Mouse (Mus musculus) stomach, embryonic 16.5 days (tissue): Measurements from ENCODE around the gene Ldhc. TPM values are rescaled to one million over a fixed set of nuclear protein-coding genes. Genes with fewer than 3 reads are reported as not detected.
A peak's percentile ranks its signal among the peaks of the same experiment; 100 is the strongest.

ENCODE experiments used
- ATAC-seq: fragments of 200-750 bp; cut with Nextera tagmentation; 2 replicates; pipeline ENCODE4 v1.8.0; 2017; ENCODE audit warnings: moderate number of reproducible peaks, moderate TSS enrichment; ENCODE audit not compliant: insufficient read depth, low FRiP score
- H3K27ac ChIP-seq: fragments of 300-500 bp; sonication (generic); 2 replicates; pipeline ENCODE4 v1.5.1; 2014; ENCODE audit warnings: low read length
- H3K27me3 ChIP-seq: fragments of 300-500 bp; sonication (generic); 2 replicates; pipeline ENCODE4 v1.6.1; 2014; ENCODE audit warnings: low read length, control low read depth, mixed read lengths; ENCODE audit not compliant: control insufficient read depth, insufficient read depth
- H3K36me3 ChIP-seq: fragments of 300-500 bp; sonication (generic); 2 replicates; pipeline ENCODE4 v1.6.1; 2014; ENCODE audit warnings: low read length; ENCODE audit not compliant: control insufficient read depth, insufficient read depth
- H3K4me1 ChIP-seq: fragments of 300-500 bp; sonication (generic); 2 replicates; pipeline ENCODE4 v1.6.1; 2014; ENCODE audit warnings: low read length, control low read depth, mixed read lengths; ENCODE audit not compliant: control insufficient read depth, insufficient read depth
- H3K4me2 ChIP-seq: fragments of 300-500 bp; sonication (generic); 2 replicates; pipeline ENCODE4 v1.6.1; 2014; ENCODE audit warnings: low read depth, low read length, mixed read lengths
- H3K4me3 ChIP-seq: fragments of 300-500 bp; sonication (generic); replicated peaks from 2 replicates; pipeline ENCODE4 v1.5.1; 2014; ENCODE audit warnings: mild to moderate bottlenecking, low read length
- H3K9ac ChIP-seq: fragments of 300-500 bp; sonication (generic); 2 replicates; pipeline ENCODE4 v1.6.1; 2014; ENCODE audit warnings: low read length
- H3K9me3 ChIP-seq: fragments of 300-500 bp; sonication (generic); replicated peaks from 2 replicates; pipeline ENCODE4 v1.6.1; 2016; ENCODE audit warnings: low read length, control low read depth; ENCODE audit not compliant: control insufficient read depth
- WGBS: fragments of 180-500 bp; shearing (Covaris S2); extraction: QIAGEN DNeasy Blood & Tissue Kit; methylation state at CpG from one replicate; pipeline ENCODE4 v1.1.7; 2014; 5-methylcytosine and 5-hydroxymethylcytosine counted together
- polyA plus RNA-seq: library from polyadenylated mRNA; unstranded; fragments of >200 nt; fragmentation: Nextera tagmentation; extraction: Ambion mirVana; gene quantifications from 2 replicates; pipeline ENCODE4 v1.2.1, GENCODE M21; 2015

Ldhc gene
- polyA plus RNA-seq, 1 experiment from 2014 or later: not detected

DNA sequence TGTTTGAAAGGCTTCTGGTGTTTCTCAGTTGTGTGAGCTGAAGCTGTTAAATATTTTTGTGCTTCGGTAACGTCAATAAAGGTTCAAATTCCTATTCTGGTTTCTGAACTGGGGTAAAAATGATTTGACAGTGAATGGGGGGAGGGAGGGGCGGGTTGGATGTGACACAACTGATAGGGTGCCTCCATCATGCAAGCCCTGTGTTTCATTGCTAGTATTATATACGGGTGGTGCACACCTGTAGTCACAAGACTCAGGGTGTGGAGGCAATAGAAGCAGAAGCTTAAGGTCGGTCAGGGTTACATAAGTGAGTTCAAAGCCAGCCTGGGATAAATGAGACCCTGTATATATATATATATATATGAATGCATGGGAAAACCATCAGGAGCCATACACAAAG lies 21.1 kb upstream of the Ldhc start:
- no peak for ATAC-seq
- no peaks in the 10 kb centered on the region for H3K9me3 ChIP-seq
- no peaks in the 10 kb centered on the region for H3K36me3 ChIP-seq
- no peak overlapping the region for H3K4me3 ChIP-seq
- WGBS: 59% methylated on average over 5 of the region's 5 CpGs
- peak overlapping the region; percentile 84 for H3K27ac ChIP-seq
- H3K4me1 ChIP-seq: peaks cover 44% of the 10 kb centered on the region
- no peak overlapping the region for H3K4me2 ChIP-seq
- peak overlapping the region; percentile 37; the same call in 1 of the 2 replicates for H3K9ac ChIP-seq
- no peaks in the 10 kb centered on the region for H3K27me3 ChIP-seq

DNA sequence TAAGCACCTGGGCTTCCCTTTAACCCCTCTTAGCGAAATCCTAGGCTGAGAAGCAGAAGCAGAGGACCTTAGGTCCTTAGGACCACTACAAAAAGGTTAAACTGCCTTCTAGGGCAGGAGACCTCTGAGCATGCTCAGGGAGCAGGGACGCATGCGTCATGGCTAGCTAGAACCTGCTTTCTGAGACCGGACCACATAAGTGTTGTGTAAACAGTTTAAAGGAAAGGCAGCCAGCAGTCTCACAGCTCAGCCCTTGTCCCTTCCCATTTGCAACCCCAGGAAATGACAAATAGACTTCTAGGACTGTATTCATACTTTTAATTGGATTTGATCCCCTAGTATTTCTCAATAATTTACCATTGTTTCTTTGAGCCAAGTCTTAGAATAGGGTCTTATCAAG lies 20.7 kb upstream of the Ldhc start:
- Histone ChIP-seq H3K36me3 (no peaks in the 10 kb centered on the region), H3K4me2 (no peak overlapping the region), H3K27me3 (no peaks in the 10 kb centered on the region), H3K4me3 (no peak overlapping the region), H3K4me1 (peaks cover 48% of the 10 kb centered on the region), H3K9me3 (no peaks in the 10 kb centered on the region), H3K9ac (no peak overlapping the region), H3K27ac (peak overlapping the region; percentile 84)
- WGBS: 33% methylated on average over 4 of the region's 4 CpGs
- ATAC-seq: no peak

DNA sequence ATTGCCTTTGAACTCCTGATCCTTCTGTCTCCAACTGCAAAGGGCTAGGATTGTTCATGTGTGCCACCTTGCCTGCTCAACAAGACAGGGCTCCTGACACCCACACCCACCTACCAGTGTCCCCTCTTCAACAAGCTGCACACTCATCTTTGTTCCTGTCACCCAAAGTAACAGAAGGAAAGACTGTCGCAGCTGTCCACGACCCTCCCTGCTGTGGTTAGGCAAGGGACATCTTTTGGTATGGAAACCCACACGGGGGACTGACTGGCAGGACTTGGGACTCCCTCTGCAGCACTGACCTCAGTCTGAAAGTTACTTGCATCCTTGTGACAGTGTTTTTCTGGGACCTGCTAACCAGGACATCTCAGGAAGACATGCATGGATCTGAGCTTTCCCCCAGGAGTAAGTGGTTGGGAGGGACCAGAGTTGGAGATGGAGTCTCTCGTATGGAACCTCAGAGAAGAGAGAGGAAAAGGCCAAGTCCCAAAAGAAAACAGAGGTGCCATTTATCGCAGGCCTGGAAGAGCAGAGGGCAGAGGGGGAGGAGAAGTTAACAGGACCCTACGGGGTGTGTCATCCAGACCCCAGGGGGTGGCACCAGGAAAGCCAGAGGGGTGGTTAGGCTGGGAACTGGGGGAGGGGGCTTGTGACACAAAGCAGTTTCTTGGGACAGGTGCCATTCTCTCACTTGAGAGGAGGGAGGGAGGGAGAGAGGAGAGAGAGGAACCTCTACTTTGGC lies 20.0 kb upstream of the Ldhc start, which contains the start of gene Ldha:
Ldha (plus strand) TSS at position 689 of the 739 bp plus-strand sequence.
- Histone ChIP-seq H3K36me3 (no peaks in the 10 kb centered on the region), H3K4me1 (peaks cover 48% of the 10 kb centered on the region), H3K27me3 (no peaks in the 10 kb centered on the region), H3K9ac (no peak within 1 kb of the TSS), H3K4me3 (no peak within 1 kb of the TSS), H3K9me3 (no peaks in the 10 kb centered on the region), H3K27ac (peak within 1 kb of the TSS; percentile 84), H3K4me2 (no peak within 1 kb of the TSS)
- no peak for ATAC-seq
- WGBS: 34% methylated on average over 6 of the region's 6 CpGs

DNA sequence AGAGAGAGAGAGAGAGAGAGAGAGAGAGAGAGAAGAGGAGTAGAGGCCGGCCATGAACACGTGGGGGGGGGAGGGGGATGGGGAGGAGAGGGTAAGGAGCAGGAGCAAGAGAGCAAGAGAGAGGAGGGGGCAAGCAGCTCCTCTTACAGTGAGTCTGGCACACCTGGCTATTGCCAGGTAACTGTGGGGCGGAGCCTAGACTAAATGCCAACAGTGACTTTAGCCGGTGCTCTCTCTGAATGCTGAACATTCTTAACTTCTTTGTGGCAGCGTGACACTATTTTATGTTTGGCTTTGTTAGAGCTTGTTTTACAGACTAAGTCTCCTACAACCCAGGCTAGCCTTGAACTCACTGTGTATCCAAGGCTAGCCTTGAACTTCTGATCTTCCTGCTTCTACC lies 18.7 kb upstream of the Ldhc start:
- Histone ChIP-seq H3K27ac (no peak overlapping the region), H3K4me3 (no peak overlapping the region), H3K9ac (no peak overlapping the region), H3K36me3 (no peaks in the 10 kb centered on the region), H3K9me3 (no peaks in the 10 kb centered on the region), H3K27me3 (no peaks in the 10 kb centered on the region), H3K4me2 (no peak overlapping the region), H3K4me1 (peaks cover 52% of the 10 kb centered on the region)
- WGBS: 24% methylated on average over 5 of the region's 5 CpGs
- ATAC-seq: no peak

DNA sequence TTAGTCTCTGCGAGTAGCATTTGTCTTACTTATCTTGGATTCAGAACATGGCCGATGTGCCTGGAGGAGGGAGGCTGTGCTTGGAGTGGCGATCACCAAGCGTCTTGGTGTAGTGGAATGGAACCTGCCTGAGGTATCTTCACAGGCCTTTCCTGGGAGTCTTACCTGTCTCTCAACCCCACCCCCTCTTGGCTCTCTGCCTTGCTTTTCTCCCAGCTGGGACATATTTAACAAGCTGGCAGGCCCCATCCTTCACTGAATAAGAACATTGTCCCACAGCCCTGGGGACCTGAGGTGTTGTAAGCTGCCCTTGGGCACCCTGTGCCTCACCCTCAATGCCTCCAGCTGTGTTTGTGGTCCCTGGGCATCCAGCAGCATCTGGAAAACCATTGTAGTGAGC lies 17.4 kb upstream of the Ldhc start:
- H3K27me3 ChIP-seq: no peaks in the 10 kb centered on the region
- no peak overlapping the region for H3K27ac ChIP-seq
- H3K4me3 ChIP-seq: no peak overlapping the region
- H3K9ac ChIP-seq: no peak overlapping the region
- no peak overlapping the region for H3K4me2 ChIP-seq
- H3K9me3 ChIP-seq: no peaks in the 10 kb centered on the region
- ATAC-seq: no peak
- 83% methylated on average over 4 of the region's 4 CpGs for WGBS
- peaks cover 43% of the 10 kb centered on the region for H3K4me1 ChIP-seq
- H3K36me3 ChIP-seq: peaks cover 9% of the 10 kb centered on the region; the same call in 1 of the 2 replicates

DNA sequence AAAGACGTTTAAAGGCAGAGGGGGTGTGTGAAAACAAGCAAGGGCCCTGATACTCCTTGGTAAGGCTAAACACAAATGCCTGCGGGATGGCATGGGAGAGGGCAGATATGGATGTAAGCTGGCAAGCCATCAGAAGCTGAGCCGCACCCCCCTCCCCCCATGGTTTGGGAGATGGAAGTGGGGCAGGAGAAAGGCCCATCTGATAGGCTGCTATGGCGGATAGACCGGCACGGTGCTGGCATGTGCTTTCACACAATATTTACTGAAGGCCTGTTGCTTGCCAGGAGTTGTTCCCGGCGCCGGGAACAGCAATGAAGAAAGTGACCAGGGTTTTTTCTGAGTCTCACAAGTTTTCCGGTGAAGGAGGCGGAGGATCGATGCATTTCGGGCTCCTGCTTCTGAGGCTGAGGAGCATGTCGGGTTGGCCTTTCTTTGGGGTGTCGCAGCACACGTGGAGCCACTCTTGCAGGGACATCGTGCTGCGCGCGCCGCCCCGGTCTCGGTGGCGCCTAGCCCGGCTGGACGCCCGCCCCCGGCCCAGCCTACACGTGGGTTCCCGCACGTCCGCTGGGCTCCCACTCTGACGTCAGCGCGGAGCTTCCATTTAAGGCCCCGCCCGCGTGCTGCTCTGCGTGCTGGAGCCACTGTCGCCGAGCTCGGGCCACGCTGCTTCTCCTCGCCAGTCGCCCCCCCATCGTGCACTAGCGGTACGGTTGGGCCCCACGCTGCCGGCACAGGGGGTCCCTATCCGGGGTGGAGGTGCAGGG lies 15.6 kb upstream of the Ldhc start:
- Histone ChIP-seq H3K4me2 (peak overlapping the region; percentile 92), H3K9me3 (no peaks in the 10 kb centered on the region), H3K27ac (peak overlapping the region; percentile 97), H3K4me1 (peaks cover 25% of the 10 kb centered on the region), H3K4me3 (peak overlapping the region; percentile 91), H3K36me3 (peaks cover 19% of the 10 kb centered on the region), H3K9ac (peak overlapping the region; percentile 96), H3K27me3 (no peaks in the 10 kb centered on the region)
- peak; percentile 91 for ATAC-seq
- WGBS: under 1% methylated on average over 51 of the region's 51 CpGs

DNA sequence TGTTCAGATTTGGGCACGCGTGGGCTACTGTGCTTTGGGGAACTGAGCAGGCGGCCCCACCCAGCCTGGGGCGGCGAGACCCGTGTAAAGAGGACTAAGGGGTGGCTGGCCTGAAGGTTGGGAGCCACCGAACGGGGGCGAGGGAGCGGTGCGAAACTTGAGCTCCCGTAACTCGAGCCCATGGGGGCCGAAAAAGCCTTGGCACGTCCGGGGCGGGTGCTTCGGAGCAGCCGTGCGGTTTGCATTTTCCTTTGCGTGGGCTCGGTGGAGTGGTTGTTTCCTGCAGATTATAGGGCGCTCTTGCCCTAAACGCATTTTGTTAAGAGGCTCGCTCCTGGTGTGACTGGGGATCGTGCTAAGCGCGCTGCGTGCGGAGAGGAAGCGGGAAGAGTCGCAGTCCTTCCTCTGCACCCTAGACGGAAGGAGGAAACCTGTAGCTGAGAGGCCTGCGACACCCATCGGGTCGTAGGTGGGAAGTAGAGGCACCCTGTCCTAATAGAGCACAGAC lies 15.0 kb upstream of the Ldhc start:
- Histone ChIP-seq H3K36me3 (peaks cover 19% of the 10 kb centered on the region), H3K27ac (peak overlapping the region; percentile 97), H3K9me3 (no peaks in the 10 kb centered on the region), H3K27me3 (no peaks in the 10 kb centered on the region), H3K4me3 (peak overlapping the region; percentile 91), H3K9ac (peak overlapping the region; percentile 96), H3K4me2 (peak overlapping the region; percentile 92), H3K4me1 (peaks cover 19% of the 10 kb centered on the region)
- WGBS: under 1% methylated on average over 36 of the region's 36 CpGs
- ATAC-seq: no peak; the same call in 1 of the 2 replicates

DNA sequence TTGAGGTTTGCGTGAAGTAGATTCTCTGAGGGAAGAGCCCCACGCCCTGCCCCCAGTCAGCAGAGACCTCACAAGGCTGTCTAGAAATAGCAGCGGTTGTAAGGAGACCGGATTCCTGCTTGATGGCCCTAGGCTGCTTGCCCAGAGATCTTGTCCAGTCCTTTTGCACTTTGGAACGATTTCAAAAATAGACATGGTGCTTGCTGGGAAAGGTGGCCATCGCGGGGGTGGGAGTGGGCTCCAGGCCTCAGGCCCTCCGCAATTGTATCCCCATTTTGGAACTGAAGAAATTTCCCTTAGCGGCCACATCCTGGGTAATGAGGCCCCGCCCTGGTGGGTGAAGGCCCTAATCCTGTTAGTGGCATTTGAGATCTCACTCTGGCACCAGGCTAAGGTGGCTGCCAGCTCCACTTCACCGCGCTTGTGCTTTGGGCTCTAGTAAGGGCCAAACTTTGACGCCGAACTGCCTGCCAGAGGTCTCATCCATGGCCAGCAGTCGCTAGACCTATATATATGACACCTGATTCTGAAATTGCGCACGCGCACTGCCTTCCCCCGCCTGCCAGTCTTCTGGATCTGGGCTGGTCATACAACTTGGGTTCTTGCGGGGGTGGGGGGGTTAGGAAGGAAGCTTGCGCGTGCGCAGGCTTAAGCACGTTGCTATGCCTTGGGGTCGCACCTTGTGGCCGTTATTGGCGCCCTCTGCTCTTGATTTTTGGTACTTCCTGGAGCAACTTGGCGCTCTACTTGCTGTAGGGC lies 14.3 kb upstream of the Ldhc start:
- WGBS: 2% methylated on average over 28 of the region's 28 CpGs
- ATAC-seq: peak; percentile 39
- peak overlapping the region; percentile 96 for H3K9ac ChIP-seq
- peak overlapping the region; percentile 97 for H3K27ac ChIP-seq
- H3K27me3 ChIP-seq: no peaks in the 10 kb centered on the region
- H3K36me3 ChIP-seq: peaks cover 26% of the 10 kb centered on the region
- peaks cover 12% of the 10 kb centered on the region for H3K4me1 ChIP-seq
- H3K9me3 ChIP-seq: no peaks in the 10 kb centered on the region
- peak overlapping the region; percentile 91 for H3K4me3 ChIP-seq
- peak overlapping the region; percentile 92 for H3K4me2 ChIP-seq
